ENCODE assay signal across 13 mouse cellular contexts in the genomic region with DNA sequence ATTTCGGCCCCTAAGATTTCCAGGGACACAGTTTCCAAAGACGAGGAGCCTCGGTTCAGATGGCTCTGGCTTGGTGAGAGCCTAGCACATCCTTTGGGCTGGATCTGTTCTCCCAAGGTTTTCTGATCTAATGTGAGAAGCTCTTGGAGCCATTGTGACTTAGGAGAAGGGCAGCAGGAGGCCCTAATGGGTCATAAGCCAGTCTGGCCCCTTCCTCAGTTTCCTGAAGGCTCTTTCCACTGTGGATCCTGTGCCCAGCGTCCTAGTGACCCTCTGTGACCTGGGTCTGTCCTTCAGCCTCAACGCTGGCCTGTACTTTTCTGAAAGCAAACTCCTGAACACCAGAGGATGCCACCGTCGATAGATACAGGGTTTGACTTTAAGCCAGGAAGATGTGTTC.
DNase-seq lines count a peak whose midpoint lies in the region; ATAC-seq and TF ChIP-seq lines count a peak whose summit lies in the region.
"Had no signal": no experiment of that assay in that cellular context is flagged by ENCODE, and none has a peak within 500 bp of the region (broad histone marks: within the 10 kb centered on the region; RNA-seq: fewer than 3 reads in every experiment).

No protein-coding gene starts in this region.

- ATAC-seq in forebrain, embryonic 16.5 days, result no peak
- no peak for ATAC-seq in kidney, embryonic 14.5 days (ENCODE audit: low FRiP score, low TSS enrichment)
- no peak for ATAC-seq in intestine, embryonic 16.5 days
- no peak for ATAC-seq in granulocyte monocyte progenitor cell, adult 5-6 weeks (replicated peaks; ENCODE audit: poor library complexity, severe bottlenecking)

- peak overlapping the region; percentile 72 for H3K27ac ChIP-seq in forebrain, embryonic 10.5 days
- no peak overlapping the region for H3K27ac ChIP-seq in forebrain, embryonic 16.5 days (ENCODE audit: low read length)
- peak overlapping the region; percentile 96 for H3K27ac ChIP-seq in kidney, embryonic 14.5 days (ENCODE audit: low read depth, low read length)
- H3K27ac ChIP-seq in MEL (ENCODE audit: control insufficient read depth, low read depth, low read length), result peak overlapping the region; percentile 88; the same call in 1 of the 2 replicates
- H3K27ac ChIP-seq in intestine, embryonic 16.5 days (ENCODE audit: low read length), result peak overlapping the region; percentile 79; the same call in 1 of the 2 replicates
- H3K27ac ChIP-seq: hindbrain, embryonic 15.5 days; left cerebral cortex, adult 2 months had no signal

- H3K9ac ChIP-seq in forebrain, embryonic 16.5 days (replicated peaks; ENCODE audit: low read depth, low read length), result no peak overlapping the region
- H3K9ac ChIP-seq in kidney, embryonic 14.5 days (ENCODE audit: low read depth, low read length), result no peak overlapping the region
- no peak overlapping the region for H3K9ac ChIP-seq in MEL (ENCODE audit: control insufficient read depth, low read depth, low read length, poor library complexity, severe bottlenecking)
- no peak overlapping the region for H3K9ac ChIP-seq in intestine, embryonic 16.5 days (ENCODE audit: low read depth, low read length)
- H3K9ac ChIP-seq: hindbrain, embryonic 15.5 days had no signal

- H3K79me2 ChIP-seq in MEL (ENCODE audit: control insufficient read depth, insufficient read depth, low read length, poor library complexity), result 0 out of 2 replicates have a peak, but pooled peaks cover 2% of the 10 kb centered on the region

- no peak overlapping the region for H3K4me2 ChIP-seq in forebrain, embryonic 16.5 days (ENCODE audit: low read length)
- H3K4me2 ChIP-seq in kidney, embryonic 14.5 days (replicated peaks; ENCODE audit: low read depth, low read length), result no peak overlapping the region
- no peak overlapping the region for H3K4me2 ChIP-seq in intestine, embryonic 16.5 days (ENCODE audit: low read depth, low read length)
- H3K4me2 ChIP-seq: heart, embryonic 11.5 days; hindbrain, embryonic 15.5 days had no signal

- H3K36me3 ChIP-seq in forebrain, embryonic 10.5 days (replicated peaks), result no peaks in the 10 kb centered on the region
- H3K36me3 ChIP-seq in forebrain, embryonic 16.5 days (ENCODE audit: control insufficient read depth, insufficient read depth), result no peaks in the 10 kb centered on the region
- H3K36me3 ChIP-seq in kidney, embryonic 14.5 days (ENCODE audit: control insufficient read depth, insufficient read depth, low read length), result no peaks in the 10 kb centered on the region
- peaks cover 0 to 50% of the 10 kb centered on the region in 2 experiments; a peak in 2 of 4 replicates for H3K36me3 ChIP-seq in MEL (ENCODE audit: control insufficient read depth in 1 of 2, insufficient read depth in 2 of 2, low read length in 2 of 2)
- H3K36me3 ChIP-seq in intestine, embryonic 16.5 days (ENCODE audit: control insufficient read depth, insufficient read depth, low read length), result no peaks in the 10 kb centered on the region
- H3K36me3 ChIP-seq: hindbrain, embryonic 15.5 days had no signal

- H3K27me3 ChIP-seq in forebrain, embryonic 10.5 days (ENCODE audit: poor library complexity, severe bottlenecking), result peaks cover 65% of the 10 kb centered on the region
- H3K27me3 ChIP-seq in forebrain, embryonic 16.5 days (replicated peaks; ENCODE audit: control insufficient read depth, insufficient read depth, low read length), result no peaks in the 10 kb centered on the region
- no peaks in the 10 kb centered on the region for H3K27me3 ChIP-seq in kidney, embryonic 14.5 days (ENCODE audit: control insufficient read depth, insufficient read depth, low read length)
- H3K27me3 ChIP-seq in MEL (ENCODE audit: control insufficient read depth in 1 of 2, insufficient read depth in 2 of 2, low read length in 2 of 2), result no peaks in the 10 kb centered on the region
- no peaks in the 10 kb centered on the region for H3K27me3 ChIP-seq in intestine, embryonic 16.5 days (replicated peaks; ENCODE audit: control insufficient read depth, insufficient read depth, low read length)
- H3K27me3 ChIP-seq: CH12.LX; hindbrain, embryonic 15.5 days had no signal

- H3K9me3 ChIP-seq in forebrain, embryonic 10.5 days, result no peaks in the 10 kb centered on the region; the same call in 1 of the 2 replicates
- peaks cover 3% of the 10 kb centered on the region; the same call in 1 of the 2 replicates for H3K9me3 ChIP-seq in forebrain, embryonic 16.5 days (ENCODE audit: control insufficient read depth, low read length)
- no peaks in the 10 kb centered on the region for H3K9me3 ChIP-seq in kidney, embryonic 14.5 days (ENCODE audit: control insufficient read depth, low read length)
- no peaks in the 10 kb centered on the region for H3K9me3 ChIP-seq in MEL (replicated peaks; ENCODE audit: insufficient read depth, low read length)
- no peaks in the 10 kb centered on the region for H3K9me3 ChIP-seq in intestine, embryonic 16.5 days (ENCODE audit: control insufficient read depth, low read length)
- H3K9me3 ChIP-seq: hindbrain, embryonic 15.5 days had no signal

- TF ChIP-seq POLR2A in MEL (IDR thresholded peaks at IDR 0.05; ENCODE audit: control insufficient read depth in 1 of 2, insufficient read depth in 1 of 2, low read depth in 1 of 2, low read length in 2 of 2, poor library complexity in 1 of 2), result no peak

- no peak for TF ChIP-seq CTCF in MEL (IDR thresholded peaks at IDR 0.05 in 2 of 3, conservative IDR thresholded peaks at IDR 0.05 in 1 of 3; ENCODE audit: control insufficient read depth in 1 of 3, insufficient read depth in 1 of 3, low read depth in 2 of 3, low read length in 3 of 3, poor library complexity in 1 of 3, severe bottlenecking in 1 of 3)

- DNase-seq in forebrain, embryonic 10.5 days (ENCODE audit: extremely low spot score, low spot score), result no peak
- no peak for DNase-seq in kidney, postnatal 4 days
- no peak for DNase-seq in MEL (ENCODE audit: low read depth, low spot score)
- DNase-seq in adrenal gland, postnatal 14 days, result no peak
- DNase-seq: thymus, adult 18-20 months had no signal

- H3K4me3 ChIP-seq in forebrain, embryonic 10.5 days, result no peak overlapping the region
- no peak overlapping the region for H3K4me3 ChIP-seq in forebrain, embryonic 16.5 days (replicated peaks; ENCODE audit: low read length)
- H3K4me3 ChIP-seq in kidney, embryonic 14.5 days (ENCODE audit: low read length), result no peak overlapping the region
- no peak overlapping the region for H3K4me3 ChIP-seq in MEL (ENCODE audit: control insufficient read depth in 1 of 2, insufficient read depth in 1 of 2, low read depth in 2 of 2, low read length in 2 of 2)
- H3K4me3 ChIP-seq in intestine, embryonic 16.5 days (ENCODE audit: low read length), result no peak overlapping the region
- H3K4me3 ChIP-seq: hindbrain, embryonic 15.5 days; left cerebral cortex, adult 2 months had no signal

- no peak for TF ChIP-seq EP300 in MEL (IDR thresholded peaks at IDR 0.05; ENCODE audit: low read depth in 1 of 2, low read length in 2 of 2)

- TF ChIP-seq RAD21 in MEL (IDR thresholded peaks at IDR 0.05; ENCODE audit: low read depth, low read length), result no peak

- 80% methylated on average over 7 of the region's 7 CpGs for WGBS in forebrain, embryonic 10.5 days
- WGBS in forebrain, embryonic 16.5 days, result 85% methylated on average over 7 of the region's 7 CpGs
- 49% methylated on average over 7 of the region's 7 CpGs for WGBS in kidney, embryonic 14.5 days
- WGBS in intestine, embryonic 16.5 days, result 76% methylated on average over 7 of the region's 7 CpGs

- H3K4me1 ChIP-seq in forebrain, embryonic 10.5 days, result peaks cover 80% of the 10 kb centered on the region
- peaks cover 13% of the 10 kb centered on the region for H3K4me1 ChIP-seq in forebrain, embryonic 16.5 days (replicated peaks; ENCODE audit: control insufficient read depth, insufficient read depth, low read length)
- H3K4me1 ChIP-seq in kidney, embryonic 14.5 days (ENCODE audit: control insufficient read depth, insufficient read depth, low read length), result peaks cover 74% of the 10 kb centered on the region
- H3K4me1 ChIP-seq in MEL (ENCODE audit: control insufficient read depth in 1 of 2, insufficient read depth in 2 of 2, low read length in 2 of 2), result peaks cover 42 to 68% of the 10 kb centered on the region in 2 experiments
- peaks cover 85% of the 10 kb centered on the region for H3K4me1 ChIP-seq in intestine, embryonic 16.5 days (ENCODE audit: control insufficient read depth, insufficient read depth, low read length)

TF ChIP-seq in MEL, 35 proteins besides CTCF, POLR2A, EP300 and RAD21:
- TF ChIP-seq ZNF384 (IDR thresholded peaks at IDR 0.05; ENCODE audit: low read depth, low read length) (no peak), MEF2A (IDR thresholded peaks at IDR 0.05; ENCODE audit: extremely low read depth, insufficient replicate concordance, low read depth, low read length, poor library complexity, severe bottlenecking) (no peak), ZKSCAN1 (IDR thresholded peaks at IDR 0.05; ENCODE audit: low read depth, low read length) (no peak), USF1 (IDR thresholded peaks at IDR 0.05; ENCODE audit: low read depth, low read length) (no peak), TBP (IDR thresholded peaks at IDR 0.05; ENCODE audit: low read depth, low read length) (no peak), USF2 (IDR thresholded peaks at IDR 0.05; ENCODE audit: borderline replicate concordance in 1 of 2, insufficient read depth in 1 of 2, low read depth in 1 of 2, low read length in 2 of 2) (no peak), SIN3A (IDR thresholded peaks at IDR 0.05; ENCODE audit: low read length) (no peak), UBTF (IDR thresholded peaks at IDR 0.05; ENCODE audit: borderline replicate concordance, insufficient read depth, low read depth, low read length) (no peak)
